Mouse (Mus musculus): ENCODE measurements at regions not wholly inside any gene's neighbourhood (a gene's known extent, or its start where the extent isn't known, plus 50 kb on each side); places are given as distances from the start of the nearest gene placed in this dataset.

DNA sequence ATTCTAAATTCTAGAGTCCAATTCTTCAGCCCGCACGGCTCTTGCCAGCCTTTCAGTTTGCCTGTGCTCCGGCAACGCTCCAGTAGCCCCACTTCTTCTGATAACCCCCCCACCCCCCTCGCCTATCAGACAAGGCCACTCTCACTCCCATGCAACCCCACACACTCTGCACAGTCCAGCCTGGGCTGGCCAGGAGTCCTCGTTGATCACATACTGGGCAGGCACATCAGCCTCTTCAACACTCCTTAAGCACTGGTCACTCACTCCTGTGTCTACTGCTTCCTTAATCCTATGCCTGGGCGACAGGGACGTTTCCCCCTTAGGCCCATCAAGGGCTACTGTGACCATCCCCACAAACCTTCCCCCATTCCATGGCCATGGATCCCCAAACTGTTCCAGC, 95.4 kb upstream of the Tom1l1 start:
- no peak for DNase-seq

DNA sequence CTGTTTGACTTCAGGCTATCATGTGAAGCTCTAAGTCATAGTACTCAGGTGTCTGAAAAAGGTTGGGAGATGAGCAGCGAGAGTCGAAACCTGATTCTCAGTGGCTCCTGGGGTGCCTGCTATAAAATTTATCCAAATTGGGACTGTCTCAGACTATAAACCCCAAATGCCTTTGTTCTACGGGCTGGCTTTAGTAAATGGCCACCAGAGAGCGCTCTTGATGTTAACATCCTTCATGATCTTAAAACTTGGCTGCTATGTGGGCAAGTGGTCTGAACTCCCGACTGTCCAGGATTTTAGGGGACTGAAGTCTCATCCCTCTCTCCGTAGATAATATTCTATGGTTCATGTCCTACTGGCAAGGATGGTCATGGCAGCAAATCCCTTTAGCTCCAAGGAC, 94.8 kb upstream of the Tom1l1 start:
- DNase-seq: peak in 1 of 2 experiments; percentile 3

DNA sequence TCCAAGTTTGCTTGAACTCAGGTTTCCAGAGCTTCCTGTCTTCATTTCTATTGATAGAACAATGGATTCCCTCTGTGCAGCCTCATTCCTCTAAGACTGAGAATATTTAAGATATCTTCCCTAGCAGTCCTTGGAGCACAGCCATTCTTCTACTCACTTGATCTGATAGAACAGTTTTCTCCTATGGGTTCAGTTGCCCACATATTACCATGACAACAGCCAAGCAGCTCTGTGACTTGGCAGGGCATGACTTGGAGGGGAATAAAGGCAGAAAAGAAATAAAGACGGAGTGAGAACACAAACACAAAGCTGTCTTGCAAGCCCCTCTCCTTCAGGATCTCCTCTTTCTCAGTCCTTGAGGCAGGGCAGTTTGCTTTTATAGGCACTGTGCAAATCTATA, 87.6 kb upstream of the Tom1l1 start:
- no peak for DNase-seq

DNA sequence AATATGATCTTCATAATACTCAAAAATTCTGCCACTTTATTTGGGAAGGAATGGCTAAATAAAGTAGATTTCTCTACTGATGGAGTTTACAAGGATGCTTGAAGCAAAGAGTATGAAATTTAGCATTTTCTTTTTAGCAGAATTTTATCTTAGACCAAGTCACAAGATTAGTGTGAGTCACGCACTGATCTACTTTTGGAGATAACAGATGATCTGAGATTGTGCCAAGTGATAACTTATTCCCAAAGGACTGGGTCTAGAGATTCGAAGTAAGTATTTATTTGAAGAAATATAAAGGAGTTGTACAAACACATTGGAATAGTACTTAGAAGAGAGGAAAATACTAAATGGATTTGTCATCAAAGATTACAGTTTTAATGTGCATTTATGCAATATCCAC, 67.8 kb upstream of the Tom1l1 start:
- no peak for DNase-seq

DNA sequence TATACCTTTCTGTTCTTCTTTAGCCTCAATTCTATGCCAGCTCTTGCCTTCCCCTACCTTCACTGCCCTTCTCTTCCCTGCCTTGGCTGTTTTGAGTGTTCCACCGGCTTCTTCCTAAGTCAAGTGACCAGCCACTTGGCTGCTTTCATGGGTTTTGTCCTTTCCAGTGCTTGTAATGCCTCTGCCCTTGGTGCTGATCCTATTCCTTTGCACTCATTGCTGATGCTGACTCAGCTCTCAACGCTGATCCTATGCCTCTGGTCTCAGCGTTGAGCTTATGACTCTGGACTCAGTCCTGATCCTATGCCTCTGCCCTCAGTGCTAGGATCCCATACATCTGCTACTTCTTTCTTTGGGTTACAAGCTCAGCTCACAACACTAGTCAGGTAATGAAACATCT, 60.3 kb upstream of the Tom1l1 start:
- no peak for DNase-seq

DNA sequence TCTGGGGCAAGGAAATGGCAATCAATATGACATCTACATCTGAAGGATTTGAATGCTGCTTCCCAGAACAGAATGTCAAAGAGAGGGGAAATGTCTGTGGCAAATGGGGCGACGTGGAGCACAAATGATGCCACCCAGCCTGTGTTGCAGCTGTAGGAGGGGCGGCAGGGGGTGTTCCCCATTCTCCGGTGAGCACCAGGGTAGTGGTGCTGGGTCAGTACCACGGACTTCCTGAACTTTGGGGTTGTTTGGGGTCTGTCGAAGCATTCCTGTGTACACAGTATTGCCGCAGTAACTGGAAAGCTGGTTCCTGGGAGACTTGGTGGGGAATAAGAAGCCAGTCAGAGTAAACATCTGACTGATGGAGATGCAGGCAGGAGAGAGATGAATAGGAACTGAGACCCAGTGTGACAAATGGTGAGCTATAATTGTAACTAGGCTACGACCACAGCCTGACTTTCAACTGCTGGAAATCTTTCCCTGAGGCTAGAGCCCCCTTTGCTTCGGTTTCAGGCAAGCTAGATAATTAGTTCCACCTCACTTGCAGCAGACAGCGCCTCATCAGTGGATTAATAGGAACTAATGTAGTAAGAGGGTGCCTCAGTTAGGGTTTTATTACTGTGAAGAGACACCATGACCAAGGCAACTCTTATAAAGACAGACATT, 53.9 kb upstream of the Tom1l1 start:
- DNase-seq: no peak

DNA sequence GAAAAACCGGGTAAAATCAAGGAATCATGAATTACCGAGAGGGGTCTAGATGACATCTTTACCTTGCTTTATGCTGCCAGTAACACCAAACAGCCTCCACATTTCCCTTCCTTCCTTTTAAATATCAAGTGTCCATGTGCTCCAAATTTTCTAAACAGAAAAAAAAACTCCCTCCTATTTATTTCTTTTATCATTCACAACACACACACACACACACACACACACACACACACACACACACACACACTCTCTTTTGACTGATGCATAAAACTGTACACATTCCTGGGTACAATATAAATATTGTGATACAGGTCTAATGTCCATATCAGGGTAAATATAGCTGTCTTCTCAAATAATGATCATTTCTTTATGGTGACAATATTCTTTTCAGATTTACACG, 51.3 kb upstream of the Tom1l1 start:
- DNase-seq: no peak

DNA sequence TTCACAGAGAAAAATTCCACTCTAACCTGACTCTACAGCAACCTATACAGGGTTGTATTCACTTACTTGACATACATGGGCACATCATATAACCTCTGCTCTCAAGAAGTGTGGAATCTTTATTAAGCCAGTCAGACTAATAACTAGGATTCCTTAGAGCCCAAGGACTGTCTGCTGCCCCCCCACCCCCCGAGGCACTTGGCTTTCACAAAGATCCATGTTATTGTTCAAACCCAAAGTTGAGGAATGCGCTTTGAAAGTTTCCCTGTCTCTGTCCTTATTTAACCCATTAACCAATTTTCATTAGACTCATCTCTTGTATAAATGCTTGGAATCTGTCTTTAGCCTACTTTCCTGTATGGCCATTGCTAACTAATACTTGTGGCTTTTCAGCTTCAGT, 50.6 kb upstream of the Tom1l1 start:
- DNase-seq: no peak

Measured in layer of hippocampus, postnatal 36 days (tissue).